In genomic region chr11:97718281-97718860, GRCm38 (mm10) we compare ENCODE assay signal across 15 mouse cellular contexts. TPM values are rescaled to one million over a fixed set of nuclear protein-coding genes. Genes with fewer than 3 reads are reported as not detected.
DNase-seq lines count a peak whose midpoint lies in the region; ATAC-seq and TF ChIP-seq lines count a peak whose summit lies in the region.
"Had no signal": no experiment of that assay in that cellular context is flagged by ENCODE, and none has a peak within 500 bp of the region (broad histone marks: within the 10 kb centered on the region; RNA-seq: fewer than 3 reads in every experiment).

No protein-coding gene starts in this region.

- peaks cover 9% of the 10 kb centered on the region; the same call in 1 of the 2 replicates for H3K9me3 ChIP-seq in liver, embryonic 12.5 days (replicated peaks)
- H3K9me3 ChIP-seq in liver, embryonic 11.5 days (ENCODE audit: control insufficient read depth, low read length) = no peaks in the 10 kb centered on the region; the same call in 1 of the 2 replicates

- peak; percentile 19; the same call in 1 of the 2 replicates for ATAC-seq in liver, embryonic 12.5 days
- no peak for ATAC-seq in liver, embryonic 11.5 days (replicated peaks; ENCODE audit: low FRiP score)
- ATAC-seq in activated CD4-positive, CD25-positive, alpha-beta regulatory T cell, adult 4 months = peak; percentile 25
- peak; percentile 81 for ATAC-seq in megakaryocyte, adult 5-6 weeks (ENCODE audit: poor library complexity, severe bottlenecking)
- ATAC-seq: forebrain, embryonic 16.5 days; intestine, embryonic 16.5 days had no signal

- DNase-seq in liver, embryonic 11.5 days (ENCODE audit: low spot score) = no peak
- peak; percentile 63 to 71 for DNase-seq in B cell, adult 2 months
- no peak for DNase-seq in kidney, adult 2 months
- no peak for DNase-seq in kidney, adult 9 months
- no peak for DNase-seq in adrenal gland, postnatal 36 days
- DNase-seq: adrenal gland, adult 8-10 months; kidney, postnatal 4 days had no signal

- H3K9ac ChIP-seq in liver, embryonic 12.5 days = no peak overlapping the region
- H3K9ac ChIP-seq in liver, embryonic 11.5 days (ENCODE audit: low read depth, low read length) = no peak overlapping the region
- H3K9ac ChIP-seq: liver, embryonic 14.5 days; midbrain, embryonic 12.5 days; neural tube, embryonic 12.5 days had no signal

- no peaks in the 10 kb centered on the region for H3K27me3 ChIP-seq in liver, embryonic 12.5 days (replicated peaks)
- no peaks in the 10 kb centered on the region for H3K27me3 ChIP-seq in liver, embryonic 11.5 days (replicated peaks; ENCODE audit: control insufficient read depth, insufficient read depth, low read length)
- H3K27me3 ChIP-seq in kidney, adult 2 months (replicated peaks; ENCODE audit: control insufficient read depth, insufficient read depth, low read length) = no peaks in the 10 kb centered on the region
- H3K27me3 ChIP-seq: midbrain, embryonic 12.5 days; neural tube, embryonic 12.5 days had no signal

- H3K27ac ChIP-seq in liver, embryonic 12.5 days = peak overlapping the region; percentile 53; the same call in 1 of the 2 replicates
- H3K27ac ChIP-seq in liver, embryonic 11.5 days (ENCODE audit: low read depth, low read length) = no peak overlapping the region
- H3K27ac ChIP-seq in kidney, adult 2 months (ENCODE audit: insufficient read depth, low read depth, low read length) = no peak overlapping the region
- H3K27ac ChIP-seq: liver, embryonic 14.5 days; midbrain, embryonic 12.5 days; neural tube, embryonic 12.5 days had no signal

- WGBS in liver, embryonic 12.5 days (ENCODE audit: insufficient replicate concordance) = 55% methylated on average over 15 of the region's 15 CpGs
- 63% methylated on average over 15 of the region's 15 CpGs for WGBS in liver, embryonic 11.5 days
- 66% methylated on average over 15 of the region's 15 CpGs for WGBS in kidney, adult 2 months

- no peak for TF ChIP-seq CTCF in kidney, adult 2 months (conservative IDR thresholded peaks at IDR 0.05; ENCODE audit: insufficient read depth, insufficient read length, low read depth, low read length)

- H3K36me3 ChIP-seq in liver, embryonic 12.5 days = peaks cover 88% of the 10 kb centered on the region
- peaks cover 49% of the 10 kb centered on the region for H3K36me3 ChIP-seq in liver, embryonic 11.5 days (ENCODE audit: control insufficient read depth, insufficient read depth, low read length)
- H3K36me3 ChIP-seq in kidney, adult 2 months (ENCODE audit: control insufficient read depth, insufficient read depth, low read length) = no peaks in the 10 kb centered on the region

- no peak overlapping the region for H3K4me3 ChIP-seq in liver, embryonic 12.5 days
- no peak overlapping the region for H3K4me3 ChIP-seq in liver, embryonic 11.5 days (ENCODE audit: low read depth, low read length)
- H3K4me3 ChIP-seq in kidney, adult 2 months (ENCODE audit: insufficient read depth, low read depth, low read length) = no peak overlapping the region
- H3K4me3 ChIP-seq: midbrain, embryonic 12.5 days; neural tube, embryonic 12.5 days had no signal

- no peak for TF ChIP-seq POLR2A in kidney, adult 2 months (IDR thresholded peaks at IDR 0.05; ENCODE audit: low read depth, low read length)

- H3K4me2 ChIP-seq in liver, embryonic 12.5 days = no peak overlapping the region
- H3K4me2 ChIP-seq in liver, embryonic 11.5 days = no peak overlapping the region
- H3K4me2 ChIP-seq: midbrain, embryonic 12.5 days; neural tube, embryonic 12.5 days had no signal

- H3K4me1 ChIP-seq in liver, embryonic 12.5 days = peaks cover 11% of the 10 kb centered on the region; the same call in 1 of the 2 replicates
- 0 out of 2 replicates have a peak, but pooled peaks cover 2% of the 10 kb centered on the region for H3K4me1 ChIP-seq in liver, embryonic 11.5 days (replicated peaks; ENCODE audit: control insufficient read depth, insufficient read depth, low read length)
- H3K4me1 ChIP-seq in kidney, adult 2 months (ENCODE audit: control insufficient read depth, insufficient read depth, low read length) = no peaks in the 10 kb centered on the region
- H3K4me1 ChIP-seq: midbrain, embryonic 12.5 days; neural tube, embryonic 12.5 days had no signal

RNA-seq across cellular contexts. Expression of gene Psmb3, which starts 15.2 kb away (rescaled TPM):
- polyA plus RNA-seq in liver, embryonic 12.5 days (2016; fragmentation: Nextera tagmentation; extraction: Ambion mirVana) = 364 and 370 TPM in 2 replicates
- polyA plus RNA-seq in liver, embryonic 11.5 days (2014; fragmentation: Nextera tagmentation; extraction: Ambion mirVana) = 558 and 561 TPM in 2 replicates
- 100 to 1,000 TPM; 422 to 486 TPM for polyA plus RNA-seq in activated CD4-positive, CD25-positive, alpha-beta regulatory T cell, adult 4 months (2017; shearing (Covaris generic))
- 81.0 and 111 TPM in 2 replicates for total RNA-seq in megakaryocyte, adult 5-6 weeks (2015)
- 137 and 179 TPM in 2 replicates for total RNA-seq in megakaryocyte, adult 5-6 weeks (2017)
- polyA plus RNA-seq in kidney, adult 2 months (2012; rRNA removed) = 397 and 399 TPM in 2 replicates
- total RNA-seq in adrenal gland, postnatal 36 days (2021) = 100 to 1,000 TPM; 227 to 235 TPM

RNA-seq across cellular contexts. Expression of gene Pcgf2, which starts 18.1 kb away (rescaled TPM):
- 5.0 and 5.1 TPM in 2 replicates for polyA plus RNA-seq in liver, embryonic 12.5 days (2016; fragmentation: Nextera tagmentation; extraction: Ambion mirVana)
- polyA plus RNA-seq in liver, embryonic 11.5 days (2014; fragmentation: Nextera tagmentation; extraction: Ambion mirVana) = 10.3 and 13.2 TPM in 2 replicates
- 1 to 10 TPM; 3.1 to 4.7 TPM for polyA plus RNA-seq in activated CD4-positive, CD25-positive, alpha-beta regulatory T cell, adult 4 months (2017; shearing (Covaris generic))
- total RNA-seq in megakaryocyte, adult 5-6 weeks (2015) = 2.8 and 3.1 TPM in 2 replicates
- total RNA-seq in megakaryocyte, adult 5-6 weeks (2017) = 1.0 and 2.4 TPM in 2 replicates
- 53.9 and 56.5 TPM in 2 replicates for polyA plus RNA-seq in kidney, adult 2 months (2012; rRNA removed)
- total RNA-seq in adrenal gland, postnatal 36 days (2021) = 10 to 100 TPM; 25.7 to 28.5 TPM

RNA-seq across cellular contexts. Expression of gene Pip4k2b, which starts 26.1 kb away (rescaled TPM):
- polyA plus RNA-seq in liver, embryonic 12.5 days (2016; fragmentation: Nextera tagmentation; extraction: Ambion mirVana) = 0.92 and 1.1 TPM in 2 replicates
- 0.95 and 1.7 TPM in 2 replicates for polyA plus RNA-seq in liver, embryonic 11.5 days (2014; fragmentation: Nextera tagmentation; extraction: Ambion mirVana)
- polyA plus RNA-seq in activated CD4-positive, CD25-positive, alpha-beta regulatory T cell, adult 4 months (2017; shearing (Covaris generic)) = 1 to 10 TPM; 2.0 to 2.3 TPM
- 14.9 and 17.3 TPM in 2 replicates for total RNA-seq in megakaryocyte, adult 5-6 weeks (2015)
- total RNA-seq in megakaryocyte, adult 5-6 weeks (2017) = 19.6 and 25.7 TPM in 2 replicates
- polyA plus RNA-seq in kidney, adult 2 months (2012; rRNA removed) = 9.2 and 10.6 TPM in 2 replicates
- total RNA-seq in adrenal gland, postnatal 36 days (2021) = 10 to 100 TPM; 27.5 to 29.6 TPM

RNA-seq across cellular contexts. Expression of gene Cisd3, which starts 32.7 kb away (rescaled TPM):
- polyA plus RNA-seq in liver, embryonic 12.5 days (2016; fragmentation: Nextera tagmentation; extraction: Ambion mirVana) = 12.6 and 14.7 TPM in 2 replicates
- 18.0 and 21.9 TPM in 2 replicates for polyA plus RNA-seq in liver, embryonic 11.5 days (2014; fragmentation: Nextera tagmentation; extraction: Ambion mirVana)
- polyA plus RNA-seq in activated CD4-positive, CD25-positive, alpha-beta regulatory T cell, adult 4 months (2017; shearing (Covaris generic)) = 10 to 100 TPM; 91.3 to 99.5 TPM
- total RNA-seq in megakaryocyte, adult 5-6 weeks (2015) = 18.7 and 19.8 TPM in 2 replicates
- total RNA-seq in megakaryocyte, adult 5-6 weeks (2017) = 2.3 and 12.8 TPM in 2 replicates
- 139 and 149 TPM in 2 replicates for polyA plus RNA-seq in kidney, adult 2 months (2012; rRNA removed)
- total RNA-seq in adrenal gland, postnatal 36 days (2021) = 100 to 1,000 TPM; 187 to 222 TPM

RNA-seq across cellular contexts. Expression of gene Cwc25, which starts 48.0 kb away (rescaled TPM):
- 10.7 and 10.9 TPM in 2 replicates for polyA plus RNA-seq in liver, embryonic 12.5 days (2016; fragmentation: Nextera tagmentation; extraction: Ambion mirVana)
- polyA plus RNA-seq in liver, embryonic 11.5 days (2014; fragmentation: Nextera tagmentation; extraction: Ambion mirVana) = 12.9 and 13.1 TPM in 2 replicates
- polyA plus RNA-seq in activated CD4-positive, CD25-positive, alpha-beta regulatory T cell, adult 4 months (2017; shearing (Covaris generic)) = 10 to 100 TPM; 21.3 to 22.8 TPM
- total RNA-seq in megakaryocyte, adult 5-6 weeks (2015) = 11.1 and 11.8 TPM in 2 replicates
- total RNA-seq in megakaryocyte, adult 5-6 weeks (2017) = 21.0 and 22.4 TPM in 2 replicates
- polyA plus RNA-seq in kidney, adult 2 months (2012; rRNA removed) = 7.1 and 8.5 TPM in 2 replicates
- 10 to 100 TPM; 20.2 to 26.3 TPM for total RNA-seq in adrenal gland, postnatal 36 days (2021)

Comparison
In these comparisons a context has a peak if more than half of its experiments do, and no peak if none do; other contexts are left out.
1. DNase-seq: peak in B cell, adult 2 months (2 of 2); none in liver, embryonic 11.5 days (single experiment), kidney, adult 2 months (single experiment), kidney, adult 9 months (single experiment) and adrenal gland, postnatal 36 days (0 of 2).